Mouse (Mus musculus): Measurements from ENCODE around the gene Tnk2. TPM values are rescaled to one million over a fixed set of nuclear protein-coding genes. Genes with fewer than 3 reads are reported as not detected.

The Tnk2 gene
- 6.7 and 7.7 TPM in 2 replicates for polyA plus RNA-seq (2015; fragmentation: Nextera tagmentation; extraction: Ambion mirVana)

GRCm38 (mm10) chr16:32643661-32644061, at the start of gene Tnk2:
TSS of gene Tnk2 (plus strand) at chr16:32643874.

GRCm38 (mm10) chr16:32608712-32609400, 34.8 kb upstream of the Tnk2 start, which contains the start of gene Tfrc:
TSS of gene Tfrc (plus strand) at chr16:32608920.

Other genes starting within 250 kb of the Tnk2 start
- not detected in 2 replicates for gene Tm4sf19, start 243.4 kb upstream of the Tnk2 start, polyA plus RNA-seq (2015; fragmentation: Nextera tagmentation; extraction: Ambion mirVana)
- 44.8 and 69.6 TPM in 2 replicates for gene Tctex1d2, start 224.2 kb upstream of the Tnk2 start, polyA plus RNA-seq (2015; fragmentation: Nextera tagmentation; extraction: Ambion mirVana)
- 18.5 and 26.5 TPM in 2 replicates for gene Pcyt1a, start 213.0 kb upstream of the Tnk2 start, polyA plus RNA-seq (2015; fragmentation: Nextera tagmentation; extraction: Ambion mirVana)
- 1.3 and 1.7 TPM in 2 replicates for gene Slc51a, start 156.0 kb upstream of the Tnk2 start, polyA plus RNA-seq (2015; fragmentation: Nextera tagmentation; extraction: Ambion mirVana)
- not detected in 2 replicates for gene Zdhhc19, start 147.6 kb upstream of the Tnk2 start, polyA plus RNA-seq (2015; fragmentation: Nextera tagmentation; extraction: Ambion mirVana)
- 10.1 and 17.2 TPM in 2 replicates for gene Tfrc, start 35.0 kb upstream of the Tnk2 start, polyA plus RNA-seq (2015; fragmentation: Nextera tagmentation; extraction: Ambion mirVana)
- 0.17 TPM in 1 of 2 replicates, not detected in the other for gene Muc4, start 92.0 kb downstream of the Tnk2 start, polyA plus RNA-seq (2015; fragmentation: Nextera tagmentation; extraction: Ambion mirVana)
- 0.08 and 0.58 TPM in 2 replicates for gene Muc20, start 153.6 kb downstream of the Tnk2 start, polyA plus RNA-seq (2015; fragmentation: Nextera tagmentation; extraction: Ambion mirVana)
- not detected in 2 replicates for gene Smbd1, start 166.6 kb downstream of the Tnk2 start, polyA plus RNA-seq (2015; fragmentation: Nextera tagmentation; extraction: Ambion mirVana)
- 72.0 and 94.7 TPM in 2 replicates for gene Fyttd1, start 233.6 kb downstream of the Tnk2 start, polyA plus RNA-seq (2015; fragmentation: Nextera tagmentation; extraction: Ambion mirVana)
- gene Rubcn, start 233.9 kb downstream of the Tnk2 start, polyA plus RNA-seq (2015; fragmentation: Nextera tagmentation; extraction: Ambion mirVana), result 9.4 and 12.3 TPM in 2 replicates